Mouse (Mus musculus) urinary bladder, postnatal 36 days (tissue): Measurements from ENCODE around the gene Bcas3.
A peak's percentile ranks its signal among the peaks of the same experiment; 100 is the strongest.

Experiments used
- DNase-seq, 2 experiments: peaks; one replicate each; pipeline ENCODE4 v3.0.0; 2022; ENCODE audit warnings: low spot score in 2 of 2, mixed read lengths in 1 of 2

The Bcas3 gene

GRCm38 (mm10) chr11:85841211-85841681, 488.3 kb downstream of the Bcas3 start:
- DNase-seq = no peak

DNA sequence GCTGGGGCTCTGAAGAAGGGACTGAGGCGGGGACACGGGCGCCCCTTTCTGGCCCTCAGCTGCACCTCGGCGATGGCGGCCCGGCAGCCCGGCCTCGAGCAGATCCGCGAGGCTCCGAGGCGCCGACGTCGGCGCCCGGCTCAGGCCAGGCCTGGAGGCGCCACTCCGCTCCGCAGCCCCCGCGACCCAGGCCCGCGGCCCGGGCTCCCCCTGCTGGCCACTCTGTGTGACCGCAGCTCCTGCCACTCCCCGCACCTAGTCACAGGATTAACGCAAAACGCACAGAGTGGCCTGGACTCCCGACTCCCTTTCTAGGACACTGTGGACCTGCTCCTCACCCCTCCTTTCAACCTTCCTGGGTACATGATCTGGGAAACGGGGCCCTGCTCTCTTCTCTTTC, 489.0 kb downstream of the Bcas3 start:
- DNase-seq = peak in 1 of 2 experiments; percentile 57

GRCm38 (mm10) chr11:85842596-85843346, 489.8 kb downstream of the Bcas3 start:
- no peak for DNase-seq

DNA sequence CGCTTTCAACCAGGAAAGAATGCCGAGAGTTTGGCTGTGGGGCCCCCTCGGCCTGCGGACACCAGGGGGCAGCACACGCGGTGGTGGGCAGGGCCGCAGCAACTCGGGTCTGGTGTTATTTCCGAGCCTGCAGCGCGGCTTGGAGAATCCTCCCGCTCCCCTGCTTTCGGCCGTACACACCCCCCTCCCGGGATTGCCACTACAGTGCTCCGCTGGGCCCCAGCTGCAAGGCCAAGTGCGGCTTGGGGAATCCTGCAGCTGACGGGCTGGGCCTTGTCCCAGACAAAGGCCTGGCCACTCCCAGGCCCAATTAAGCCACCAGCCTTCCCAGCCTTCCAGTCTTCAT, 490.4 kb downstream of the Bcas3 start:
- peak; percentile 81 to 83 for DNase-seq

GRCm38 (mm10) chr11:85844144-85844965, 491.4 kb downstream of the Bcas3 start:
- peak; percentile 88 to 90 for DNase-seq

DNA sequence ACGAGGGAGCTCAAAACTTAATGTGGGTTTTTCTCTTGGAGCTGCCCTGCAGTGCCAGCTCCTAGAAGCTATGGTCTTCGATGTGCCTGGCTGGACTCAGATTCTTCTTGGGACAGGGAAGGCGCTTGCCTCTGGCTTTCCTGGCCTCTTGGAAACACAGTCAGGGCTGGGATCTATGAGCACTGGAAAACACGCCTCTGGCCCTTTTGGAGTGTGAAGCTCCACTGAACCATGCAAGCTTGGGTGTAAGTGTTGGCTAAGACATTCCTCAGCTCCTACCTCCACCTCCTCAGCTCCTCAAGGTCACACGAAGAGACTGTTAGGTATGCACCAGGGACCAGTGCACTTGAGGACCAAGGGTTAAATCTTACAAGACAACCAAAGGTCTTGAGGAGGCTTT, 492.0 kb downstream of the Bcas3 start:
- DNase-seq = no peak

GRCm38 (mm10) chr11:85845921-85846320, 493.0 kb downstream of the Bcas3 start:
- DNase-seq = no peak

GRCm38 (mm10) chr11:85846509-85846908, 493.5 kb downstream of the Bcas3 start:
- DNase-seq = no peak

GRCm38 (mm10) chr11:85849037-85849436, 496.1 kb downstream of the Bcas3 start:
- DNase-seq = peak; percentile 62 to 75

- no peak for DNase-seq
These were observed 497.3 kb downstream of the Bcas3 start, which contains the start of gene Gm11444 for GRCm38 (mm10) chr11:85850233-85850632. Gene Gm11444, minus strand, starts transcription at chr11:85850333.

- no peak for DNase-seq
These were observed 497.8 kb downstream of the Bcas3 start for GRCm38 (mm10) chr11:85850758-85851157.

GRCm38 (mm10) chr11:85857997-85858698, 505.2 kb downstream of the Bcas3 start:
- no peak for DNase-seq

- no peak for DNase-seq
These were observed 511.4 kb downstream of the Bcas3 start for GRCm38 (mm10) chr11:85864363-85864762.
